In the genomic region with DNA sequence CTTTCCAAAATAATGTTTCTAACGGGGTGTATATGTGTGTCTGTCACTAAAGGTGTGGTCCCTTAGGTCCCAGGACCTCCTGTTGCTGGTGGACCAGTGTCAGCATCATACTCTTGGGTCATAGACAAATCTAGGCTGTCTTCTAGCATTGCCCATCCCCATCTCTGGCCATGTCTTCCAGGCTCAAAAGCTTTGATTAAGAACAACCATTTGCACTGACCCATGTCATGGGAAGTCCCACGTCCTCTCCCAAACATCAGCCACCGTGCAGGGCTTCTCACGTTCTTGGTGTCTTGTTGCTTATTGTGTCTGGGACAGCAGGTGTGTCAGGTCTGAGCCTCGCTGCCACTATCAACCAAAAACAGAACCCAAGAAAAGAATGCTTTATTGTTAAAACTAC, we compare ENCODE assay signal across 21 mouse cellular contexts. TPM values are rescaled to one million over a fixed set of nuclear protein-coding genes. Genes with fewer than 3 reads are reported as not detected.
DNase-seq lines count a peak whose midpoint lies in the region; ATAC-seq and TF ChIP-seq lines count a peak whose summit lies in the region.
"Had no signal": no experiment of that assay in that cellular context is flagged by ENCODE, and none has a peak within 500 bp of the region (broad histone marks: within the 10 kb centered on the region; RNA-seq: fewer than 3 reads in every experiment).

No protein-coding gene starts in this region.

- DNase-seq in hindbrain, embryonic 10.5 days (ENCODE audit: low spot score) = no peak
- DNase-seq in G1E (ENCODE audit: low spot score) = no peak
- DNase-seq in liver, embryonic 13.5 days = no peak
- no peak for DNase-seq in frontal cortex, postnatal 36 days (ENCODE audit: low spot score in 2 of 2)
- no peak for DNase-seq in cerebellum, adult 8-10 months
- DNase-seq: cerebellum, postnatal 14 days; gastrocnemius, adult 2 months had no signal

- WGBS in hindbrain, embryonic 13.5 days = 74% methylated on average over 5 of the region's 5 CpGs
- WGBS in hindbrain, embryonic 10.5 days = 75% methylated on average over 5 of the region's 5 CpGs
- WGBS in liver, embryonic 13.5 days (ENCODE audit: insufficient replicate concordance) = 77% methylated on average over 5 of the region's 5 CpGs

- peak overlapping the region; percentile 55; the same call in 1 of the 2 replicates for H3K27ac ChIP-seq in hindbrain, embryonic 13.5 days
- H3K27ac ChIP-seq in hindbrain, embryonic 10.5 days = no peak overlapping the region
- peak overlapping the region; percentile 98 for H3K27ac ChIP-seq in liver, embryonic 13.5 days
- H3K27ac ChIP-seq: gastrocnemius, adult 2 months; limb, embryonic 13.5 days had no signal

- H3K36me3 ChIP-seq in erythroblast, embryonic 14.5 days (ENCODE audit: control insufficient read depth) = peaks cover 35% of the 10 kb centered on the region
- peaks cover 34% of the 10 kb centered on the region for H3K36me3 ChIP-seq in hindbrain, embryonic 13.5 days
- peaks cover 90% of the 10 kb centered on the region for H3K36me3 ChIP-seq in hindbrain, embryonic 10.5 days
- peaks cover 37% of the 10 kb centered on the region for H3K36me3 ChIP-seq in G1E (replicated peaks)
- no peaks in the 10 kb centered on the region for H3K36me3 ChIP-seq in liver, embryonic 13.5 days

- H3K4me3 ChIP-seq in erythroblast, embryonic 14.5 days (replicated peaks) = peak overlapping the region; percentile 81
- H3K4me3 ChIP-seq in hindbrain, embryonic 13.5 days = no peak overlapping the region
- no peak overlapping the region for H3K4me3 ChIP-seq in hindbrain, embryonic 10.5 days
- H3K4me3 ChIP-seq in G1E (ENCODE audit: low read depth, low read length) = peak overlapping the region; percentile 72; the same call in 1 of the 2 replicates
- H3K4me3 ChIP-seq in liver, embryonic 13.5 days (replicated peaks) = peak overlapping the region; percentile 57
- H3K4me3 ChIP-seq: gastrocnemius, adult 2 months; limb, embryonic 13.5 days; myocyte had no signal

- H3K9ac ChIP-seq in hindbrain, embryonic 13.5 days = no peak overlapping the region
- peak overlapping the region; percentile 75 for H3K9ac ChIP-seq in liver, embryonic 13.5 days
- H3K9ac ChIP-seq: limb, embryonic 13.5 days had no signal

- no peaks in the 10 kb centered on the region for H3K27me3 ChIP-seq in erythroblast, embryonic 14.5 days (ENCODE audit: control insufficient read depth)
- no peaks in the 10 kb centered on the region for H3K27me3 ChIP-seq in hindbrain, embryonic 13.5 days
- no peaks in the 10 kb centered on the region for H3K27me3 ChIP-seq in hindbrain, embryonic 10.5 days (ENCODE audit: insufficient read depth, poor library complexity, severe bottlenecking)
- no peaks in the 10 kb centered on the region for H3K27me3 ChIP-seq in G1E (ENCODE audit: insufficient read depth, low read length)
- no peaks in the 10 kb centered on the region for H3K27me3 ChIP-seq in liver, embryonic 13.5 days
- H3K27me3 ChIP-seq: limb, embryonic 13.5 days had no signal

- no peak for TF ChIP-seq CTCF in G1E (IDR thresholded peaks at IDR 0.05; ENCODE audit: low read depth, low read length)

- peaks cover 78% of the 10 kb centered on the region for H3K4me1 ChIP-seq in erythroblast, embryonic 14.5 days (ENCODE audit: control insufficient read depth)
- peaks cover 56% of the 10 kb centered on the region for H3K4me1 ChIP-seq in hindbrain, embryonic 13.5 days (replicated peaks)
- H3K4me1 ChIP-seq in hindbrain, embryonic 10.5 days (replicated peaks) = peaks cover 41% of the 10 kb centered on the region
- H3K4me1 ChIP-seq in G1E (ENCODE audit: insufficient read depth, low read depth, low read length) = peaks cover 81% of the 10 kb centered on the region
- peaks cover 67% of the 10 kb centered on the region for H3K4me1 ChIP-seq in liver, embryonic 13.5 days (replicated peaks)

- no peak overlapping the region for H3K4me2 ChIP-seq in hindbrain, embryonic 13.5 days
- peak overlapping the region; percentile 65 for H3K4me2 ChIP-seq in liver, embryonic 13.5 days
- H3K4me2 ChIP-seq: limb, embryonic 13.5 days had no signal

- no peak for ATAC-seq in erythroblast, adult 5-6 weeks (replicated peaks; ENCODE audit: low FRiP score, poor library complexity, severe bottlenecking)
- no peak for ATAC-seq in hindbrain, embryonic 13.5 days (ENCODE audit: low FRiP score)
- no peak for ATAC-seq in G1E (ENCODE audit: extremely low read depth, insufficient number of reproducible peaks, low FRiP score, poor library complexity, severe bottlenecking)
- no peak for ATAC-seq in liver, embryonic 13.5 days (ENCODE audit: low read depth)
- ATAC-seq: forebrain, embryonic 16.5 days; intestine, postnatal 0 days had no signal

- no peaks in the 10 kb centered on the region for H3K9me3 ChIP-seq in erythroblast, embryonic 14.5 days (ENCODE audit: control insufficient read depth, low read length)
- no peaks in the 10 kb centered on the region for H3K9me3 ChIP-seq in hindbrain, embryonic 13.5 days
- H3K9me3 ChIP-seq in hindbrain, embryonic 10.5 days = no peaks in the 10 kb centered on the region
- no peaks in the 10 kb centered on the region for H3K9me3 ChIP-seq in G1E (replicated peaks)
- H3K9me3 ChIP-seq in liver, embryonic 13.5 days (replicated peaks) = no peaks in the 10 kb centered on the region
- H3K9me3 ChIP-seq: limb, embryonic 13.5 days had no signal

RNA-seq across cellular contexts. Expression of gene Gm10577, which starts 24.9 kb away (rescaled TPM):
- not detected in 2 replicates for polyA plus RNA-seq in erythroblast, embryonic 14.5 days (2012)
- total RNA-seq in erythroblast, adult 5-6 weeks (2015; ENCODE audit: low replicate concordance) = not detected in 2 replicates
- total RNA-seq in erythroblast, adult 5-6 weeks (2017; ENCODE audit: low replicate concordance) = not detected in 2 replicates
- polyA plus RNA-seq in hindbrain, embryonic 13.5 days (2015; fragmentation: Nextera tagmentation; extraction: Ambion mirVana) = not detected in 2 replicates
- not detected in 2 replicates for polyA plus RNA-seq in hindbrain, embryonic 10.5 days (2016; fragmentation: Nextera tagmentation; extraction: Ambion mirVana)
- total RNA-seq in G1E (2014; fragmentation: Nextera tagmentation) (not detected in 2 replicates), G1E (2017) (not detected in 2 replicates)
- not detected in 2 replicates for polyA plus RNA-seq in G1E (2012)
- not detected in 2 replicates for polyA plus RNA-seq in liver, embryonic 13.5 days (2015; fragmentation: Nextera tagmentation; extraction: Ambion mirVana)
- total RNA-seq: adrenal gland, adult 18-20 months; gastrocnemius, adult 2 months; granulocyte monocyte progenitor cell, adult 5-6 weeks; heart, postnatal 25 days; layer of hippocampus, adult 18-20 months; megakaryocyte, adult 5-6 weeks had no signal
- polyA plus RNA-seq: forebrain, embryonic 16.5 days; intestine, postnatal 0 days; kidney, embryonic 16.5 days; limb, embryonic 13.5 days; lung, embryonic 16.5 days; myocyte had no signal

Comparison
In these comparisons a context has a peak if more than half of its experiments do, and no peak if none do; other contexts are left out.
1. H3K4me3 ChIP-seq: peak in erythroblast, embryonic 14.5 days (single experiment), G1E (single experiment) and liver, embryonic 13.5 days (single experiment); none in hindbrain, embryonic 13.5 days (single experiment) and hindbrain, embryonic 10.5 days (single experiment).